Mouse (Mus musculus) hindbrain, embryonic 12.5 days (tissue): ENCODE data around the gene Il25. TPM values are rescaled to one million over a fixed set of nuclear protein-coding genes. Genes with fewer than 3 reads are reported as not detected.
A peak's percentile ranks its signal among the peaks of the same experiment; 100 is the strongest.

Source experiments
- ATAC-seq: fragments of 200-750 bp; cut with Nextera tagmentation; 2 replicates; pipeline ENCODE4 v1.8.0; 2017; ENCODE audit warnings: moderate TSS enrichment; ENCODE audit not compliant: low FRiP score
- H3K27ac ChIP-seq: fragments of 300-500 bp; sonication (generic); 2 replicates; pipeline ENCODE4 v1.5.1; 2016; ENCODE audit warnings: mild to moderate bottlenecking
- H3K27me3 ChIP-seq: fragments of 300-500 bp; sonication (generic); 2 replicates; pipeline ENCODE4 v1.6.1; 2016; ENCODE audit warnings: mild to moderate bottlenecking
- H3K36me3 ChIP-seq: fragments of 300-500 bp; sonication (generic); 2 replicates; pipeline ENCODE4 v1.6.1; 2016; ENCODE audit warnings: mild to moderate bottlenecking
- H3K4me1 ChIP-seq: fragments of 300-500 bp; sonication (generic); 2 replicates; pipeline ENCODE4 v1.6.1; 2016
- H3K4me2 ChIP-seq: fragments of 300-500 bp; sonication (generic); replicated peaks from 2 replicates; pipeline ENCODE4 v1.6.1; 2016; ENCODE audit warnings: mild to moderate bottlenecking
- H3K4me3 ChIP-seq: fragments of 300-500 bp; sonication (generic); 2 replicates; pipeline ENCODE4 v1.5.1; 2016; ENCODE audit warnings: mild to moderate bottlenecking
- H3K9ac ChIP-seq: fragments of 300-500 bp; sonication (generic); 2 replicates; pipeline ENCODE4 v1.6.1; 2016; ENCODE audit warnings: mild to moderate bottlenecking, moderate library complexity
- H3K9me3 ChIP-seq: fragments of 300-500 bp; sonication (generic); replicated peaks from 2 replicates; pipeline ENCODE4 v1.6.1; 2016; ENCODE audit warnings: mild to moderate bottlenecking
- WGBS: fragments of 180-500 bp; shearing (Covaris S2); methylation state at CpG from one replicate; pipeline ENCODE4 v1.1.7; 2016; 5-methylcytosine and 5-hydroxymethylcytosine counted together
- polyA plus RNA-seq: library from polyadenylated mRNA; unstranded; fragments of >200 nt; fragmentation: Nextera tagmentation; extraction: Ambion mirVana; gene quantifications from 2 replicates; pipeline ENCODE4 v1.2.1, GENCODE M21; 2016

Il25 gene
- polyA plus RNA-seq, 1 experiment from 2014 or later: not detected

DNA sequence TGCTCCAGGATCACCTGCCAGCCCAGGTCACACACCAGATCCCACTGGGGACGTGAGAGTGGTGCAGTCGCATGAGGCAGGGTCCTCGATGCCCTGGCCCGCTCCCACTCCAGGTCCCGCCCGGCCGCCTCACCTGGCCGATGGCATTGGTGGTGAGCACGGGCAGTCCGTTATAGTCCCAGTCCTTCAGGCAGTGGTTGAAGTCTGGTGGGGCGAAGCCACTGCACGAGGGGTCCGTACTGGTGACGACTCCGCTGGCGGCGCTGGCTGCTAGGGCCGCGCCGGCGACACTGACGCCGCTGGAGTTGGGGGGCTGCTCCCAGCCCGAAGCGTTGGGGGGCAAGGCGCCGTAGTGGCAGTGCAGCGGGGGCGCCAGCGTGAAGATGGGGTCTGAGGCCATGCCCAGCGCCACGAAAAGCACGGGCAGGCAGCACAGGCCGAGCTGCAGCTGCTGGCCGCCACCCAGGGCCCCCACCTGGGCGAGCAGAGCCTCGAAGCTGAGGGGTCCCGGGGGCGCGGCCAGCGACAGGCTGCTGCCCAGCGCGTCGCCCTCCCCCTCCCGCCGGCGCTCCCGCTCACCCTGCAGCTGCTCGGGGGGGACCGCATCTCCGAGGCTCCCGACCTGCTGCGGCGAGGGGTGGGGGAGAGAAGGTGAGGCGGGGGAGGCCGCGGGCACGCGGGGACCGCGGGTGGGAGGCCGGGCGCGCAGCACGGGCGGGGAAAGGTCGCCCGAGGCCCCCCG, 20.2 kb upstream of the Il25 start:
- H3K4me3 ChIP-seq: peak overlapping the region; percentile 76
- H3K9ac ChIP-seq: peak overlapping the region; percentile 99
- peak; percentile 75 for ATAC-seq
- H3K27ac ChIP-seq: peak overlapping the region; percentile 92
- no peaks in the 10 kb centered on the region for H3K9me3 ChIP-seq
- peak overlapping the region; percentile 99 for H3K4me2 ChIP-seq
- H3K27me3 ChIP-seq: no peaks in the 10 kb centered on the region
- H3K4me1 ChIP-seq: peaks cover 37% of the 10 kb centered on the region
- WGBS: 2% methylated on average over 59 of the region's 69 CpGs
- peaks cover 48% of the 10 kb centered on the region for H3K36me3 ChIP-seq

GRCm38 (mm10) chr14:54912886-54913285, 19.6 kb upstream of the Il25 start, which contains the start of gene Slc22a17:
Gene Slc22a17 (minus strand): TSS chr14:54913132.
- peak within 1 kb of the TSS; percentile 99 for H3K9ac ChIP-seq
- H3K27ac ChIP-seq: peak within 1 kb of the TSS; percentile 92
- peak; percentile 95 for ATAC-seq
- H3K4me2 ChIP-seq: peak within 1 kb of the TSS; percentile 99
- no peaks in the 10 kb centered on the region for H3K27me3 ChIP-seq
- peak within 1 kb of the TSS; percentile 76 for H3K4me3 ChIP-seq
- H3K4me1 ChIP-seq: peaks cover 37% of the 10 kb centered on the region
- under 1% methylated on average over 28 of the region's 28 CpGs for WGBS
- no peaks in the 10 kb centered on the region for H3K9me3 ChIP-seq
- H3K36me3 ChIP-seq: peaks cover 44% of the 10 kb centered on the region

DNA sequence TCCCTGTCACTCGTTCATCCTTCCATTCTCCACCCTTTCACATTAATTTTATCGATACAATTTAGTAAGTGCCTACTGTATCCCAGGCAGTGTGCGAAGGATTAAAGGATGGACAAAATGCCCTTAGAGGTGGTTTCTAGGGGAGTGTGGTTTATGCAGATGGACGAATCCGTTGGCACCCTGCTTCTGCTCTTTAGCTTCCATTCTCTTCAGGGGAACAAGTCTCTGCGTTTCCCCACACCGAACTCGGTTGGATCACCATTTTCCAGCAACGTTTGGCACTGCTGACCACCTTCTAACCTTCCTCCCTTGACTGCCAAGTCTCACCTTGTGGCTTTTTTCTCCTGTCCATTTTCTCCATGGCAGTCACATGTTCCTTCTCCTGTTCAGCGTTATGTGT, 19.2 kb upstream of the Il25 start:
- Histone ChIP-seq H3K27ac (peak overlapping the region; percentile 92), H3K9me3 (no peaks in the 10 kb centered on the region), H3K9ac (peak overlapping the region; percentile 99), H3K27me3 (no peaks in the 10 kb centered on the region), H3K4me3 (peak overlapping the region; percentile 76), H3K36me3 (peaks cover 40% of the 10 kb centered on the region), H3K4me2 (peak overlapping the region; percentile 99), H3K4me1 (peaks cover 34% of the 10 kb centered on the region)
- 15% methylated on average over 10 of the region's 10 CpGs for WGBS
- no peak; the same call in 1 of the 2 replicates for ATAC-seq

GRCm38 (mm10) chr14:54920076-54920685, 12.3 kb upstream of the Il25 start:
- no peak overlapping the region for H3K4me3 ChIP-seq
- H3K9me3 ChIP-seq: peaks cover 16% of the 10 kb centered on the region
- no peak overlapping the region for H3K4me2 ChIP-seq
- H3K27ac ChIP-seq: no peak overlapping the region
- H3K27me3 ChIP-seq: no peaks in the 10 kb centered on the region
- no peak for ATAC-seq
- peaks cover 17% of the 10 kb centered on the region for H3K4me1 ChIP-seq
- H3K9ac ChIP-seq: no peak overlapping the region
- H3K36me3 ChIP-seq: peaks cover 54% of the 10 kb centered on the region
- 92% methylated on average over 16 of the region's 16 CpGs for WGBS

DNA sequence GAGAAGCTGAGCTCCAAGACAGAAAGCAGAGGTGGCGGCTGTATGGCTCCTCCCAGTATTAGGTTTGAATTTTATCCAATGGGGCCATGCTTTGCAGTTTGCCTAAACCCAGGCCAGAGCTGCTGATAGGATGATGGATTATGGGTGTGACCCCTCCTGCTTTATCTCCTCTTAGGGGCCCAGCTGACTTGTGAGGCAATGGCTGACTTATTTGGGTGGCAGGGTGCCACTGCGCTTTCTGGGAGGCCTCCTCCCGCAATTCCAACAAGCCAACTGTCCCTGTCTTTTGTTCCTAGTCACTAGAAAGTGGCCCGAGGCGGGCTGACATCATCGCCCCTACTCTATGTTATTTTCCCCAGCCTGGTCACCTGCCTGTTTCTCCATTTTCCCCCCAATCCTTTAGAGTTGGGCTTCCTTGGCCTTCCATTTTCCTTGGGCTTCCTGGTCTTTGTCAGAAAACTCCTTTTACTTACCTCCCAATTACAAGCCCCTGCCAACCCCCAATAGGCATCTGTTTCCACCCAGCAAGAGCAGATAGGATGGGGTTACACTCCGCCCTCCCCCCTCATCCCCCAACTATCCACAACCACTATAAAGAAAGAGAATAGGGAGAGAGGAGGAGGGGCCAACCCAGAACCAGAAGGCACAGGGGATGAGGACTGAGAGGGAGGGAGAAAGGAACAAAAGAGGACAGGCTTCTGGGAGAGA, 7.7 kb upstream of the Il25 start:
- H3K4me3 ChIP-seq: peak overlapping the region; percentile 55
- ATAC-seq: peak; percentile 55
- H3K27me3 ChIP-seq: no peaks in the 10 kb centered on the region; the same call in 1 of the 2 replicates
- WGBS: 7% methylated on average over 7 of the region's 7 CpGs
- H3K36me3 ChIP-seq: peaks cover 26% of the 10 kb centered on the region
- H3K27ac ChIP-seq: peak overlapping the region; percentile 95
- peaks cover 16% of the 10 kb centered on the region for H3K9me3 ChIP-seq
- peak overlapping the region; percentile 78 for H3K9ac ChIP-seq
- H3K4me1 ChIP-seq: peaks cover 39% of the 10 kb centered on the region
- peak overlapping the region; percentile 91 for H3K4me2 ChIP-seq

DNA sequence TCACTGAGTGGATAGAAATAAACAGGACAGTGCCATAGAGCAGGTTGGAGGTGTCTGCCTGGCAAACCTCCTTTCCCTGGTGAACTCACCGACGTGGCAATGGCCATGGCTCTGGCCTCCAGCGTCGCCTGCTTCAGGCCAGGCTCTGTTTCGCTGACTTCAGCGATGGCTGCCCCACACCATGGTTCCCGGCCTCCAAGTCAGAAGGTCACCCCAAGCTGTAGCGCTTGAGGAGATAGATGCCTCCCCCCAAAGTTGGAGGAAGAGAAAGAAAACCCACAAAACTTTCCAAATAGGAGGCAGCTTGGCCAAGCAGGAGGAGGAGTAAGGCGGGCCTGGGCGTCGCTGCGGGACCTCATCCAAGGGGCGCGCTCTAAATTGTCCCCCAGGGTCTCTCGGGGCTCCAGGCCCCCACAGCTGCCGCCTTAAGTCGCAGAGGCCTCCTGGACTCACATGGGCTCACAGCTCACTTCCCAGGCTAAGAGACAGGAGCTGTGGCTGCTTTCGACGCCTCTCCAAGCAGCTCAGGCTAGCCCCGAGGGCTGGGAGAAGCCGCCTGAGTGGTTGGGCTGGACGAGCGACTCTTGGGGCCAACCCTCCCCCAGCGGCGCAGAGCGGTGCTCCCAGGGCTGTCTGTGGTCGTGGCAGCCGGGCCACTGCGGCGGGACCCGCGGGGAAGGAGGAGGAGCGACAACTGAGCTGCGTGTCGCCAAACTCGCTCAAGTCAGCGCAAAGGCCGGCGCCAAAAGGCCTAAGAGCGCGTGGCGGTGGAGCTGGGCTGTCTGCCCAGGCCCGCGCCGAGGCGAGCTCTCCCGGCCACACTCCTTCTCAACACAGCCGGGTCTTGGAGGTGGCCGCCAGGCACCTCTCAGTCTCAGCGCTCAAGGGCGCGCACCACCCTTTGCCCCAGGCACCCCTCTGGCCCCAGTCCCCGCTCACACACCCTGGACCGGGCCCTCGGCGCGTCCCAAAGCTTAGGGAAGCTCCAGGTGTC, 6.8 kb upstream of the Il25 start, which contains the start of gene Efs:
Gene Efs, minus strand, starts transcription at position 778 of the 994 bp plus-strand sequence.
- peaks cover 16% of the 10 kb centered on the region for H3K9me3 ChIP-seq
- peak within 1 kb of the TSS; percentile 55 for H3K4me3 ChIP-seq
- ATAC-seq: peak; percentile 51
- no peaks in the 10 kb centered on the region; the same call in 1 of the 2 replicates for H3K27me3 ChIP-seq
- H3K4me2 ChIP-seq: peak within 1 kb of the TSS; percentile 91
- peaks cover 17% of the 10 kb centered on the region for H3K36me3 ChIP-seq
- peak within 1 kb of the TSS; percentile 95 for H3K27ac ChIP-seq
- 1% methylated on average over 57 of the region's 57 CpGs for WGBS
- peaks cover 45% of the 10 kb centered on the region for H3K4me1 ChIP-seq
- peak within 1 kb of the TSS; percentile 78 for H3K9ac ChIP-seq

GRCm38 (mm10) chr14:54926401-54927158, 5.9 kb upstream of the Il25 start:
- WGBS: under 1% methylated on average over 39 of the region's 58 CpGs

GRCm38 (mm10) chr14:54927296-54927695, 5.2 kb upstream of the Il25 start:
- WGBS: 15% methylated on average over 7 of the region's 7 CpGs
- Histone ChIP-seq H3K4me2 (peak overlapping the region; percentile 91), H3K9ac (peak overlapping the region; percentile 78), H3K36me3 (peaks cover 1% of the 10 kb centered on the region), H3K27ac (peak overlapping the region; percentile 95), H3K4me3 (peak overlapping the region; percentile 55), H3K27me3 (no peaks in the 10 kb centered on the region; the same call in 1 of the 2 replicates), H3K4me1 (peaks cover 45% of the 10 kb centered on the region), H3K9me3 (no peaks in the 10 kb centered on the region)
- no peak for ATAC-seq

More at GRCm38 (mm10) chr14:54926401-54927158, 5.9 kb upstream of the Il25 start:
- H3K9ac ChIP-seq: peak overlapping the region; percentile 78
- H3K27me3 ChIP-seq: no peaks in the 10 kb centered on the region; the same call in 1 of the 2 replicates
- peak overlapping the region; percentile 55 for H3K4me3 ChIP-seq
- ATAC-seq: peak; percentile 72
- H3K36me3 ChIP-seq: peaks cover 8% of the 10 kb centered on the region
- H3K4me1 ChIP-seq: peaks cover 45% of the 10 kb centered on the region
- H3K27ac ChIP-seq: peak overlapping the region; percentile 95
- H3K4me2 ChIP-seq: peak overlapping the region; percentile 91
- peaks cover 6% of the 10 kb centered on the region for H3K9me3 ChIP-seq

- Histone ChIP-seq H3K4me3 (no peak overlapping the region), H3K9ac (no peak overlapping the region), H3K4me1 (peaks cover 39% of the 10 kb centered on the region), H3K36me3 (no peaks in the 10 kb centered on the region), H3K27ac (no peak overlapping the region), H3K27me3 (no peaks in the 10 kb centered on the region; the same call in 1 of the 2 replicates), H3K4me2 (no peak overlapping the region), H3K9me3 (no peaks in the 10 kb centered on the region)
- ATAC-seq: no peak
- WGBS: 75% methylated on average over 5 of the region's 5 CpGs
Measured at GRCm38 (mm10) chr14:54929801-54930200, 2.7 kb upstream of the Il25 start.

GRCm38 (mm10) chr14:54930431-54930830, 2.1 kb upstream of the Il25 start:
- Histone ChIP-seq H3K27me3 (no peaks in the 10 kb centered on the region; the same call in 1 of the 2 replicates), H3K9me3 (no peaks in the 10 kb centered on the region), H3K4me1 (peaks cover 33% of the 10 kb centered on the region), H3K27ac (no peak overlapping the region), H3K36me3 (no peaks in the 10 kb centered on the region), H3K9ac (no peak overlapping the region), H3K4me3 (no peak overlapping the region), H3K4me2 (no peak overlapping the region)
- ATAC-seq: no peak
- WGBS: 19% methylated on average over 2 of the region's 2 CpGs
